Mouse (Mus musculus) R1 (cell line): ENCODE measurements around the gene Olfr1110.
A peak's percentile ranks its signal among the peaks of the same experiment; 100 is the strongest.

Experiments
- DNase-seq: peaks from one replicate; pipeline ENCODE4 v3.0.0-alpha.2; 2018; ENCODE audit warnings: low read depth, low spot score

Olfr1110 gene

DNA sequence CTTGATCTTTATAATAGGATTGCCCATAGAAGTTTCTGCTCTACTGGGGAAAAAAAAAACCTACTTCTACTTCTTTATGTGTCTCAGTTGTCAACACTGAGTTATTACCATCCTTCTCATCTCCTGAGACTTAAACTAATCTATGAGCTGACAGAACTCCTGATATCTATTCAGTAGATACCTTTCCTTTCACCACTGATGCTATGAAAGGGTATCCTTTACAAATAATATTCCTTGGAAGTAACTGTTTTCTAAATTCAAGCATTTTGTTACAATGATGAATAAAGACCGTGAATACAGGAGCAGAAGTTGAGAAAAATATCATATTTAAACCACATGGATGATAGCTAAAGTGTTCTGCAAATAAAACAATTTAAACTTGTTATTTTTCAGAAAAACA lies at the start of gene Olfr1110:
TSS of gene Olfr1110 (minus strand) at position 101 of the 400 bp plus-strand sequence.
- DNase-seq = no peak

DNA sequence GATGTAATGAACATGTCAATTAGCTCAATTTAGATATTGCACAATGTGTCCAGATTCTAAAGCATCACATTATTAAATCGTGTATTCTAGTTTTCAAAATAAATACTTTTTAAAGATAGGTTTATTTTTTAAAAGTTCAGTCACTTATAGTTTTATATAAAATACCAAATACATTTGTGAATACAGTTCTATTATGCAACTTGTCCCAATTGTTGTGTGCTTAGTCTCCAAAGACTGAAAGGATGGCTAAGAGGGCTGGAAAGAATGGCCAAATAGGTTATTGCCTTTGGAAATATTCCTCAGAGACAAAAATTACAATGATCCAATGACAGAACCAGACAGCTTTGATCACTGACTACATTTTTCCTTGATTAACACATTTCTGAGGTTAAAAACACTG lies 47.4 kb upstream of the Olfr1110 start, which contains the start of gene Olfr1112:
TSS of gene Olfr1112 (plus strand) at position 301 of the 400 bp plus-strand sequence.
- DNase-seq = no peak

GRCm38 (mm10) chr2:87167731-87168130 lies 27.6 kb upstream of the Olfr1110 start:
- DNase-seq = peak; percentile 61

DNA sequence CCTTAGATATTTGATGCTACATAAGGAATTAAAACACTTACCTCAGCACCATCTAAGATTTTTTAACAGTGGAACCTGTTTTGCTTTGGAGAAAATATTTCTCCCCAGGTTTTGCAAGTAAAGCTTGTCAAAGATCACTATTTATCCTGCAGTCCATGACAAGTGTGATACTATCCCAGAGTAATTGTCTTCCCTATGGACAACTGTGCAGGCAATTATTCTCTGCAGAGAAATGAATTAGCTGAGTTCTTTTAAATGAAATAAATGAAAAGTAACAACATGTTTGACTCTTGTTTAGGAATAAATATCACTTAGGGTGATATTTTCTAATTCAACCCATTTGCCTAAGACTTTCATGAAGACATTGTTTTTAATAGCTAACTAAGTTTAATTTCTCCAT lies 12.4 kb upstream of the Olfr1110 start, which contains the start of gene Olfr1111:
TSS of gene Olfr1111 (minus strand) at position 101 of the 400 bp plus-strand sequence.
- no peak for DNase-seq

GRCm38 (mm10) chr2:87114467-87114866 lies 25.6 kb downstream of the Olfr1110 start, which contains the start of gene Olfr259:
Gene Olfr259, minus strand, starts transcription at chr2:87114567.
- no peak for DNase-seq

- DNase-seq = no peak
Measured at GRCm38 (mm10) chr2:87095908-87096307, 44.2 kb downstream of the Olfr1110 start, which contains the start of gene Olfr1109. Gene Olfr1109, minus strand, starts transcription at chr2:87096008.
